Mouse (Mus musculus) liver, adult 2 months (tissue): ENCODE measurements at regions not wholly inside any gene's neighbourhood (a gene's known extent, or its start where the extent isn't known, plus 50 kb on each side); places are given as distances from the start of the nearest gene placed in this dataset.

ENCODE experiments used
- CTCF ChIP-seq: fragments of 200-500 bp; IDR thresholded peaks from 2 replicates; pipeline ENCODE4 v1.5.1; 2011; ENCODE audit warnings: low read depth, low read length, control low read depth
- POLR2A ChIP-seq: fragments of 200-500 bp; IDR thresholded peaks from 2 replicates; pipeline ENCODE4 v1.6.1; 2011; ENCODE audit warnings: low read length, control low read depth; ENCODE audit not compliant: insufficient read depth; ENCODE audit errors: extremely low read depth

DNA sequence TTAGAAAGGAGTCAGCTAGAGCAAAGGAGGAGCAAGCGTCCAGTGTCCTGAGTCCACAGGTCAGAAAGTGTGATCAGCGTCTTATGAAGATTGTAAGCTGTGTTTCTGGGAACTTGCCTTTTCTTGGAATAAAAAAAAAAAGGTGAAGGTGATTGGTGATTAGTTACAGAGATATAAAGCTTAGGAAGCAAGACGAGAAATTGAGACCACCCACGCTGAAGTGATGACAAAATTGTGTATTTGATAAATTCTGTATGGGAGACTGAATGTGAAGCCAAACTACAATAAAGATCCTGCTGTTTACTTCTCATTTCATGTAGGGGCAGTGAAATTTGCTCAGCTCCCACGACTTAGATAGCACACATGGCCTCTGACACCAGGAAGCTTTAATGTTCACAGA is 109.0 kb upstream of the Spats2l start:
- TF ChIP-seq POLR2A (no peak), CTCF (no peak)
